Mouse (Mus musculus) MEL (cell line): ENCODE data around the gene Clec4a1. TPM values are rescaled to one million over a fixed set of nuclear protein-coding genes. Genes with fewer than 3 reads are reported as not detected.

ENCODE experiments used
- KAT2A ChIP-seq: conservative IDR thresholded peaks from 2 replicates; pipeline ENCODE4 v1.6.1; 2012; ENCODE audit warnings: low read depth, low read length, improper control_type of control experiment, inconsistent platforms
- TAL1 ChIP-seq: IDR thresholded peaks from 2 replicates; pipeline ENCODE4 v1.6.1; 2012; ENCODE audit warnings: mild to moderate bottlenecking, inconsistent platforms, low read length, moderate library complexity, mixed read lengths
- polyA plus RNA-seq, 2 experiments: library from polyadenylated mRNA; stranded (reverse) in 1 of 2; unstranded in 1 of 2; fragments of >175 nt in 1 of 2; fragments of >200 nt in 1 of 2; gene quantifications; 2 replicates each; pipeline versions ENCODE4 v1.2.1 to v1.2.4; 2012; ENCODE audit warnings: low replicate concordance in 2 of 2, low read depth in 1 of 2; ENCODE audit not compliant: insufficient read length in 2 of 2, insufficient read depth in 1 of 2, missing spikeins in 1 of 2
- total RNA-seq: library from RNA; depleted of rRNA; stranded (reverse); fragments of 300-350 nt; gene quantifications from 2 replicates; pipeline ENCODE4 v1.2.3, GENCODE M21; 2012; rRNA removed

The Clec4a1 gene
- total and polyA plus RNA-seq, 3 experiments = 0.06 TPM; not detected in 2

DNA sequence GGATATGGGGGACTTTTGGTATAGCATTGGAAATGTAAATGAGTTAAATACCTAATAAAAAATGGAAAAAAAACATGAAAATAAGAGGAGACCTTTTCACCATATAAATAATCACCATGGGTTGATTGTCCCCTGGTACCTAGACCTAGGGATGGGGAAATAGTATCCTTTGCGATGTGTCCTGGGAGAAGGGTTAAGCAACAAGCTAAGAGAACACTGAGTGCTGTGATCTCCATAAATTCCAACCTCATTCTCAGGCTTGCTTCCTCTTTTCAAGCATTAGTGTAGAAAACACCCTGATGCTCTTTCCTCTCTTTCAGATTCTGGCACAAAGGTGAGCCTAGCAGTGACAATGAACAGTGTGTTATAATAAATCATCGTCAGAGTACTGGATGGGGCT is 47.4 kb downstream of the Clec4a1 start (continued):
- no peak for TF ChIP-seq KAT2A
- TF ChIP-seq TAL1 = no peak

Other genes with a start within 250 kb of the Clec4a1 start
- gene Nanog, start 214.4 kb upstream of the Clec4a1 start, total RNA-seq = not detected in 2 replicates
- under 1 TPM in 1 of 2 experiments, not detected in 1; 0.63 TPM for gene Nanog, start 214.4 kb upstream of the Clec4a1 start, polyA plus RNA-seq
- gene Slc2a3, start 120.2 kb upstream of the Clec4a1 start, total RNA-seq = 78.4 and 108 TPM in 2 replicates
- gene Slc2a3, start 120.2 kb upstream of the Clec4a1 start, polyA plus RNA-seq = 10 to 100 TPM in 1 of 2 experiments, not detected in 1; 93.4 TPM
- 2.0 and 2.2 TPM in 2 replicates for gene Foxj2, start 101.9 kb upstream of the Clec4a1 start, total RNA-seq
- 1 to 10 TPM in 1 of 2 experiments, not detected in 1; 8.6 TPM for gene Foxj2, start 101.9 kb upstream of the Clec4a1 start, polyA plus RNA-seq
- 0.42 and 0.69 TPM in 2 replicates for gene C3ar1, start 65.7 kb upstream of the Clec4a1 start, total RNA-seq
- under 1 TPM in 1 of 2 experiments, not detected in 1; 0.33 TPM for gene C3ar1, start 65.7 kb upstream of the Clec4a1 start, polyA plus RNA-seq
- 11.7 and 11.9 TPM in 2 replicates for gene Necap1, start 47.4 kb upstream of the Clec4a1 start, total RNA-seq
- gene Necap1, start 47.4 kb upstream of the Clec4a1 start, polyA plus RNA-seq = 10 to 100 TPM in 1 of 2 experiments, not detected in 1; 19.1 TPM
- gene Clec4a3, start 30.7 kb downstream of the Clec4a1 start, total RNA-seq = not detected in 2 replicates
- not detected for gene Clec4a3, start 30.7 kb downstream of the Clec4a1 start, polyA plus RNA-seq
- gene Clec4a4, start 68.5 kb downstream of the Clec4a1 start, total RNA-seq = not detected in 2 replicates
- not detected for gene Clec4a4, start 68.5 kb downstream of the Clec4a1 start, polyA plus RNA-seq
- not detected in 2 replicates for gene Clec4b1, start 128.1 kb downstream of the Clec4a1 start, total RNA-seq
- gene Clec4b1, start 128.1 kb downstream of the Clec4a1 start, polyA plus RNA-seq = not detected
- not detected in 2 replicates for gene Clec4a2, start 184.6 kb downstream of the Clec4a1 start, total RNA-seq
- gene Clec4a2, start 184.6 kb downstream of the Clec4a1 start, polyA plus RNA-seq = not detected